In genomic region chr5:31595868-31596267, GRCm38 (mm10) we compare ENCODE assay signal across 11 mouse cellular contexts. TPM values are rescaled to one million over a fixed set of nuclear protein-coding genes. Genes with fewer than 3 reads are reported as not detected.
DNase-seq lines count a peak whose midpoint lies in the region; ATAC-seq and TF ChIP-seq lines count a peak whose summit lies in the region.
"Had no signal": no experiment of that assay in that cellular context is flagged by ENCODE, and none has a peak within 500 bp of the region (broad histone marks: within the 10 kb centered on the region; RNA-seq: fewer than 3 reads in every experiment).

No protein-coding gene starts in this region.

- no peaks in the 10 kb centered on the region for H3K27me3 ChIP-seq in hindbrain, postnatal 0 days (ENCODE audit: insufficient read depth, low read length)
- H3K27me3 ChIP-seq in hindbrain, embryonic 13.5 days: peaks cover 20% of the 10 kb centered on the region
- no peaks in the 10 kb centered on the region for H3K27me3 ChIP-seq in E14TG2a.4 (ENCODE audit: insufficient read depth, low read length)
- H3K27me3 ChIP-seq in intestine, embryonic 15.5 days (replicated peaks): no peaks in the 10 kb centered on the region
- H3K27me3 ChIP-seq: embryonic facial prominence, embryonic 15.5 days had no signal

- H3K4me2 ChIP-seq in hindbrain, postnatal 0 days (ENCODE audit: low read depth, low read length): peak overlapping the region; percentile 60; the same call in 1 of the 2 replicates
- no peak overlapping the region; the same call in 1 of the 2 replicates for H3K4me2 ChIP-seq in hindbrain, embryonic 13.5 days
- 0 out of 2 replicates have a peak overlapping the region, but pooled peaks have one; percentile 84 for H3K4me2 ChIP-seq in intestine, embryonic 15.5 days (replicated peaks)

- peaks cover 5% of the 10 kb centered on the region for H3K4me1 ChIP-seq in hindbrain, postnatal 0 days (ENCODE audit: insufficient read depth, low read length)
- peaks cover 12% of the 10 kb centered on the region for H3K4me1 ChIP-seq in hindbrain, embryonic 13.5 days (replicated peaks)
- H3K4me1 ChIP-seq in E14TG2a.4 (replicated peaks; ENCODE audit: low read depth, low read length): peaks cover 63% of the 10 kb centered on the region
- peaks cover 9% of the 10 kb centered on the region for H3K4me1 ChIP-seq in intestine, embryonic 15.5 days (replicated peaks)

- no peaks in the 10 kb centered on the region for H3K36me3 ChIP-seq in hindbrain, postnatal 0 days (ENCODE audit: insufficient read depth, low read length)
- H3K36me3 ChIP-seq in hindbrain, embryonic 13.5 days: no peaks in the 10 kb centered on the region
- H3K36me3 ChIP-seq in E14TG2a.4 (ENCODE audit: insufficient read depth, low read length): no peaks in the 10 kb centered on the region
- no peaks in the 10 kb centered on the region for H3K36me3 ChIP-seq in intestine, embryonic 15.5 days
- H3K36me3 ChIP-seq: embryonic facial prominence, embryonic 15.5 days had no signal

- intact Hi-C loops in gastrocnemius, adult 2 months (cut with DNase I): loop anchor here (2.0 kb wide), 1 partner anchor 601 kb away; no protein-coding TSS in a partner anchor

- H3K27ac ChIP-seq in gastrocnemius, adult 2 months: peak overlapping the region; percentile 73
- H3K27ac ChIP-seq in hindbrain, postnatal 0 days: no peak overlapping the region
- H3K27ac ChIP-seq in hindbrain, embryonic 13.5 days: no peak overlapping the region
- no peak overlapping the region for H3K27ac ChIP-seq in intestine, embryonic 15.5 days

- 75% methylated on average over 4 of the region's 4 CpGs for WGBS in hindbrain, postnatal 0 days
- WGBS in hindbrain, embryonic 13.5 days: 59% methylated on average over 4 of the region's 4 CpGs
- 67% methylated on average over 4 of the region's 4 CpGs for WGBS in intestine, embryonic 15.5 days

- no peak overlapping the region for H3K9ac ChIP-seq in hindbrain, postnatal 0 days (replicated peaks; ENCODE audit: low read length)
- no peak overlapping the region for H3K9ac ChIP-seq in hindbrain, embryonic 13.5 days
- H3K9ac ChIP-seq in intestine, embryonic 15.5 days: no peak overlapping the region

- no peak overlapping the region for H3K4me3 ChIP-seq in gastrocnemius, adult 2 months
- H3K4me3 ChIP-seq in hindbrain, postnatal 0 days (ENCODE audit: low read length): no peak overlapping the region
- H3K4me3 ChIP-seq in hindbrain, embryonic 13.5 days: no peak overlapping the region
- peak overlapping the region; percentile 80 for H3K4me3 ChIP-seq in E14TG2a.4 (replicated peaks; ENCODE audit: low read length)
- H3K4me3 ChIP-seq in intestine, embryonic 15.5 days (replicated peaks): no peak overlapping the region
- H3K4me3 ChIP-seq: myocyte had no signal

- H3K9me3 ChIP-seq in hindbrain, postnatal 0 days (ENCODE audit: low read length): no peaks in the 10 kb centered on the region
- H3K9me3 ChIP-seq in hindbrain, embryonic 13.5 days: no peaks in the 10 kb centered on the region
- H3K9me3 ChIP-seq in E14TG2a.4 (ENCODE audit: low read length): no peaks in the 10 kb centered on the region
- H3K9me3 ChIP-seq in intestine, embryonic 15.5 days: no peaks in the 10 kb centered on the region
- H3K9me3 ChIP-seq: embryonic facial prominence, embryonic 15.5 days had no signal

- TF ChIP-seq CTCF in gastrocnemius, adult 2 months (IDR thresholded peaks at IDR 0.05): no peak
- TF ChIP-seq CTCF in hindbrain, postnatal 0 days (IDR thresholded peaks at IDR 0.05; ENCODE audit: low read depth): no peak
- no peak for TF ChIP-seq CTCF in E14TG2a.4 (conservative IDR thresholded peaks at IDR 0.05; ENCODE audit: low read length)

- no peak for DNase-seq in gastrocnemius, adult 2 months
- DNase-seq in gastrocnemius, postnatal 10 days: no peak
- no peak for DNase-seq in hindbrain, postnatal 0 days (ENCODE audit: low spot score)
- DNase-seq in Muller cell, postnatal 12 days (ENCODE audit: inconsistent ontology term): no peak
- DNase-seq in spleen, postnatal 36 days (ENCODE audit: low spot score in 2 of 2): no peak
- DNase-seq: kidney, adult 11 months had no signal

- ATAC-seq in hindbrain, postnatal 0 days: no peak
- ATAC-seq in hindbrain, embryonic 13.5 days (ENCODE audit: low FRiP score): no peak
- no peak for ATAC-seq in intestine, embryonic 15.5 days

RNA-seq across cellular contexts. Expression of gene Mrpl33, which starts 0.9 kb away (rescaled TPM):
- 100 to 1,000 TPM; 221 to 296 TPM for total RNA-seq in gastrocnemius, adult 2 months (2021)
- total RNA-seq in gastrocnemius, postnatal 10 days (2021): 100 to 1,000 TPM; 259 to 272 TPM
- total RNA-seq in hindbrain, postnatal 0 days (2014; rRNA removed): 76.8 and 82.5 TPM in 2 replicates
- polyA plus RNA-seq in hindbrain, postnatal 0 days (2015; fragmentation: Nextera tagmentation; extraction: Ambion mirVana): 293 and 315 TPM in 2 replicates
- 183 and 197 TPM in 2 replicates for polyA plus RNA-seq in hindbrain, embryonic 13.5 days (2015; fragmentation: Nextera tagmentation; extraction: Ambion mirVana)
- 321 and 322 TPM in 2 replicates for polyA plus RNA-seq in intestine, embryonic 15.5 days (2015; fragmentation: Nextera tagmentation; extraction: Ambion mirVana)
